Comparison of ENCODE assay signal across 22 mouse cellular contexts in the genomic region with DNA sequence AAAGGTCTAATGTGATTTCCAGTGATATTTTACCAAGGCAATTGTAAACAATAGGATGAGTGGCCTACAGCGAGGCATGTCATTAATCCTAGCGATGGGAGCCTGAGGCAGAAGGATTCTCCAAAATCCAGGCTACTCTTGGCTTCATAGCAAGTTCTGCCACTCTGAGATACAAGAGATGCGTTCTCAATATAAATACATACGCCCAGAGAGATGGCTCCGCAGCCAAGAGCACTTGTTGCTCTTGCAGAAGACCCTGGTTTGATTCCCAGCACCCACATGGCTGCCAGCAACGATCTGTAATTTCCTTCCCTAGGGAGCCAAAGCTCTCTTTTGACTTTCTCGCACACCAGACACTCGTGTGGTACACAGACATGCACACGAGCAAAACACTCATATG.
"Had no signal": no experiment of that assay in that cellular context is flagged by ENCODE, and none has a peak within 500 bp of the region (broad histone marks: within the 10 kb centered on the region; RNA-seq: fewer than 3 reads in every experiment).

No protein-coding gene starts in this region.

- H3K9ac ChIP-seq: limb, embryonic 12.5 days; limb, embryonic 15.5 days; liver, embryonic 15.5 days; lung, embryonic 14.5 days; midbrain, embryonic 12.5 days; midbrain, embryonic 15.5 days; neural tube, embryonic 12.5 days; neural tube, embryonic 15.5 days; stomach, embryonic 15.5 days had no signal

- H3K4me1 ChIP-seq: limb, embryonic 12.5 days; limb, embryonic 15.5 days; midbrain, embryonic 12.5 days; midbrain, embryonic 15.5 days; neural tube, embryonic 12.5 days; neural tube, embryonic 15.5 days; stomach, embryonic 15.5 days had no signal

- H3K4me2 ChIP-seq: limb, embryonic 12.5 days; limb, embryonic 15.5 days; liver, embryonic 11.5 days; liver, embryonic 15.5 days; lung, embryonic 14.5 days; midbrain, embryonic 12.5 days; midbrain, embryonic 15.5 days; neural tube, embryonic 12.5 days; neural tube, embryonic 15.5 days; stomach, embryonic 15.5 days had no signal

- H3K9me3 ChIP-seq: limb, embryonic 12.5 days; limb, embryonic 15.5 days; liver, embryonic 15.5 days; midbrain, embryonic 12.5 days; midbrain, embryonic 15.5 days; neural tube, embryonic 12.5 days; neural tube, embryonic 15.5 days; stomach, embryonic 15.5 days had no signal

- H3K4me3 ChIP-seq: limb, embryonic 12.5 days; limb, embryonic 15.5 days; liver, embryonic 15.5 days; midbrain, embryonic 12.5 days; midbrain, embryonic 15.5 days; neural tube, embryonic 12.5 days; neural tube, embryonic 15.5 days; stomach, embryonic 15.5 days had no signal

- H3K27me3 ChIP-seq: limb, embryonic 15.5 days; liver, embryonic 15.5 days; midbrain, embryonic 15.5 days; neural tube, embryonic 12.5 days; neural tube, embryonic 15.5 days; stomach, embryonic 15.5 days had no signal

- H3K36me3 ChIP-seq: limb, embryonic 12.5 days; limb, embryonic 15.5 days; liver, embryonic 15.5 days; midbrain, embryonic 12.5 days; midbrain, embryonic 15.5 days; neural tube, embryonic 12.5 days; neural tube, embryonic 15.5 days; stomach, embryonic 15.5 days had no signal

- DNase-seq: kidney, adult 18-20 months; kidney, adult 9 months; kidney, postnatal 14 days; kidney, postnatal 4 days; left cerebral cortex, postnatal 4 days; lung, postnatal 14 days; right cerebral cortex, adult 18-20 months; right cerebral cortex, postnatal 14 days; right cerebral cortex, postnatal 4 days; thymus, adult 18-20 months; thymus, postnatal 36 days had no signal

- H3K27ac ChIP-seq: limb, embryonic 12.5 days; limb, embryonic 15.5 days; liver, embryonic 15.5 days; macrophage; midbrain, embryonic 12.5 days; midbrain, embryonic 15.5 days; neural tube, embryonic 12.5 days; neural tube, embryonic 15.5 days; stomach, embryonic 15.5 days had no signal
